9 mouse cellular contexts compared by ENCODE assay signal in the genomic region with DNA sequence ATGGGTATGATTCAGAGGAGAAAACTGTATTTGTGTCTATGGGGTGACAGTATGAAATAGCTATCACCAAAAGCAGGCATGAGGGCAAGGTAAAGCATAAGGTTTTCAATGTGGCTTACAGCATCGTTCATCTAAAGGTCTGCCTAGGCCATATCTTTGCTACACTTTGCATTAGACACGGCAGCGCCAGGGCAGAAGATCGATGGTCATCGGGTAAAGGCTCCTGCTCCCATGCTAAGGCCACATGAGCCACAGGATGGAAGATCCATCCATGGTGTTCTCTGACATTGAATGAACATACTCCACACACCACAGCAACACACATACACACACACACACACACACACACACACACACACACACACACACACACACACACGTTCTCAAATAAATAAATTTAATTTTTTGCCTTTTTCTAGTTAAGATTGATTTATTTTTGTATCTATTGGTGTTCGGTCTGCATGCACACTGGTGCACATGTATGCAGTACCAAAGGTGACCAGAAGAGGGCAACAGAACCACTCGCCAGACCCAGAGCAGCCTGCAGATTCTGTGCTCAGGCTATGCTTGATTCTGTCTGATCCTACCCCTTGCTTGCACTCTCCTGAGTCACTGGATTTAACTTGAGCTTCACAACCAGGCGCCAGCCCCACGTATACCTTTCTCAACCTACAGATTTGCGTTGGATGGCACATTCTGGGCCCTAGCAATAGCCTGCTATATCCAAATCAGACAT. TPM values are rescaled to one million over a fixed set of nuclear protein-coding genes. Genes with fewer than 3 reads are reported as not detected.
A peak's percentile ranks its signal among the peaks of the same experiment; 100 is the strongest.
DNase-seq lines count a peak whose midpoint lies in the region; ATAC-seq and TF ChIP-seq lines count a peak whose summit lies in the region.
"Had no signal": no experiment of that assay in that cellular context is flagged by ENCODE, and none has a peak within 500 bp of the region (broad histone marks: within the 10 kb centered on the region; RNA-seq: fewer than 3 reads in every experiment).

No protein-coding gene starts in this region.

- peak; percentile 83 for ATAC-seq in G1E (ENCODE audit: extremely low read depth, insufficient number of reproducible peaks, low FRiP score, poor library complexity, severe bottlenecking)
- peak; percentile 49; the same call in 1 of the 2 replicates for ATAC-seq in lung, embryonic 15.5 days (ENCODE audit: borderline replicate concordance, extremely low read depth, low FRiP score, low TSS enrichment)

- no peaks in the 10 kb centered on the region for H3K9me3 ChIP-seq in G1E (replicated peaks)
- no peaks in the 10 kb centered on the region for H3K9me3 ChIP-seq in lung, embryonic 15.5 days
- H3K9me3 ChIP-seq: megakaryocyte, embryonic 14.5 days had no signal

- no peak overlapping the region for H3K4me2 ChIP-seq in lung, embryonic 15.5 days

- no peaks in the 10 kb centered on the region for H3K27me3 ChIP-seq in G1E (ENCODE audit: insufficient read depth, low read length)
- no peaks in the 10 kb centered on the region for H3K27me3 ChIP-seq in lung, embryonic 15.5 days
- H3K27me3 ChIP-seq: megakaryocyte, embryonic 14.5 days had no signal

- no peak overlapping the region for H3K4me3 ChIP-seq in G1E (ENCODE audit: low read depth, low read length)
- no peak overlapping the region for H3K4me3 ChIP-seq in embryonic fibroblast, embryonic 13.5 days (ENCODE audit: insufficient read depth, low read length)
- H3K4me3 ChIP-seq in layer of hippocampus, adult 2 months = no peak overlapping the region
- no peak overlapping the region for H3K4me3 ChIP-seq in lung, embryonic 15.5 days
- H3K4me3 ChIP-seq: megakaryocyte, embryonic 14.5 days had no signal

- no peak overlapping the region for H3K9ac ChIP-seq in lung, embryonic 15.5 days

- 35% methylated on average over 11 of the region's 11 CpGs for WGBS in lung, embryonic 15.5 days

- no peaks in the 10 kb centered on the region for H3K36me3 ChIP-seq in G1E (replicated peaks)
- no peaks in the 10 kb centered on the region for H3K36me3 ChIP-seq in lung, embryonic 15.5 days

- no peak for TF ChIP-seq POLR2A in brain, embryonic 14.5 days (IDR thresholded peaks at IDR 0.05; ENCODE audit: borderline replicate concordance, extremely low read depth, insufficient read depth, insufficient read length, poor library complexity, severe bottlenecking)
- no peak for TF ChIP-seq POLR2A in embryonic fibroblast, embryonic 13.5 days (IDR thresholded peaks at IDR 0.05; ENCODE audit: low read depth, low read length)

- no peak overlapping the region for H3K27ac ChIP-seq in embryonic fibroblast, embryonic 13.5 days (ENCODE audit: insufficient read depth, low read length)
- H3K27ac ChIP-seq in layer of hippocampus, adult 2 months = peak overlapping the region; percentile 18; the same call in 1 of the 2 replicates
- no peak overlapping the region for H3K27ac ChIP-seq in lung, embryonic 15.5 days

- peak; percentile 4 for DNase-seq in G1E (ENCODE audit: low spot score)
- DNase-seq in brain, embryonic 14.5 days (ENCODE audit: low read depth) = peak; percentile 79
- peak; percentile 52 to 72 for DNase-seq in heart, postnatal 14 days
- DNase-seq in layer of hippocampus, adult 2 months (ENCODE audit: low spot score in 2 of 2) = peak; percentile 42 to 75
- peak; percentile 81 for DNase-seq in retina, embryonic 14.5 days (ENCODE audit: low spot score)
- peak; percentile 41 for DNase-seq in yolk sac, embryonic 10.5 days (ENCODE audit: low spot score)

- H3K4me1 ChIP-seq in G1E (ENCODE audit: insufficient read depth, low read depth, low read length) = peaks cover 3% of the 10 kb centered on the region; the same call in 1 of the 2 replicates
- no peaks in the 10 kb centered on the region for H3K4me1 ChIP-seq in embryonic fibroblast, embryonic 13.5 days (ENCODE audit: control insufficient read depth, insufficient read depth, low read length)
- H3K4me1 ChIP-seq in lung, embryonic 15.5 days = no peaks in the 10 kb centered on the region
- H3K4me1 ChIP-seq: megakaryocyte, embryonic 14.5 days had no signal

- TF ChIP-seq CTCF in G1E (IDR thresholded peaks at IDR 0.05; ENCODE audit: low read depth, low read length) = peak; percentile 91
- peak; percentile 89 for TF ChIP-seq CTCF in brain, embryonic 14.5 days (IDR thresholded peaks at IDR 0.05; ENCODE audit: borderline replicate concordance, extremely low read depth, insufficient read depth, insufficient read length)
- TF ChIP-seq CTCF in embryonic fibroblast, embryonic 13.5 days (IDR thresholded peaks at IDR 0.05; ENCODE audit: borderline replicate concordance, insufficient read depth, low read length) = peak; percentile 82
- peak; percentile 81 for TF ChIP-seq CTCF in layer of hippocampus, adult 2 months (conservative IDR thresholded peaks at IDR 0.05)

- intact Hi-C loops in heart, postnatal 14 days (cut with DNase I) = no loop called here

RNA-seq across cellular contexts. Expression of a gene that starts 36.3 kb away (rescaled TPM):
- total RNA-seq in G1E (2014; fragmentation: Nextera tagmentation) = 0.68 TPM in 1 of 2 replicates, not detected in the other
- 0.16 TPM in 1 of 2 replicates, not detected in the other for total RNA-seq in G1E (2017)
- not detected in 2 replicates for polyA plus RNA-seq in G1E (2012)
- polyA plus RNA-seq in brain, embryonic 14.5 days (2012; rRNA removed) = 74.6 and 96.1 TPM in 2 replicates
- polyA plus RNA-seq in embryonic fibroblast, embryonic 13.5 days (2011; ENCODE audit: insufficient read length, low read depth, missing spikeins) = 0.46 TPM in 1 of 2 replicates, not detected in the other
- under 1 TPM; 0.49 to 0.62 TPM for total RNA-seq in heart, postnatal 14 days (2021)
- 100 to 1,000 TPM; 270 to 283 TPM for total RNA-seq in layer of hippocampus, adult 2 months (2021)
- 1.1 and 1.6 TPM in 2 replicates for polyA plus RNA-seq in lung, embryonic 15.5 days (2015; fragmentation: Nextera tagmentation; extraction: Ambion mirVana)

RNA-seq across cellular contexts. Expression of a gene that starts 55.0 kb away (rescaled TPM):
- 0.24 TPM in 1 of 2 replicates, not detected in the other for total RNA-seq in G1E (2014; fragmentation: Nextera tagmentation)
- 0.06 and 0.16 TPM in 2 replicates for total RNA-seq in G1E (2017)
- not detected in 2 replicates for polyA plus RNA-seq in G1E (2012)
- 2.2 and 3.6 TPM in 2 replicates for polyA plus RNA-seq in brain, embryonic 14.5 days (2012; rRNA removed)
- 0.72 and 1.8 TPM in 2 replicates for polyA plus RNA-seq in embryonic fibroblast, embryonic 13.5 days (2011; ENCODE audit: insufficient read length, low read depth, missing spikeins)
- 1 to 10 TPM; 1.1 to 1.4 TPM for total RNA-seq in heart, postnatal 14 days (2021)
- 1 to 10 TPM in 1 of 2 experiments, under 1 TPM in 1; 0.81 to 1.2 TPM for total RNA-seq in layer of hippocampus, adult 2 months (2021)
- 32.8 and 34.3 TPM in 2 replicates for polyA plus RNA-seq in lung, embryonic 15.5 days (2015; fragmentation: Nextera tagmentation; extraction: Ambion mirVana)

Comparison
In these comparisons a context has a peak if more than half of its experiments do, and no peak if none do; other contexts are left out.
1. DNase-seq: peak in every context shown above with its lines; median percentile 81 in retina, embryonic 14.5 days; 79 in brain, embryonic 14.5 days; 62 in heart, postnatal 14 days; 58 in layer of hippocampus, adult 2 months; 41 in yolk sac, embryonic 10.5 days; 4 in G1E.
2. RNA of a gene that starts 36.3 kb away (polyA plus RNA-seq): 74.6 to 96.1 TPM in brain, embryonic 14.5 days; 1.1 to 1.6 TPM in lung, embryonic 15.5 days, 0.46 TPM in embryonic fibroblast, embryonic 13.5 days and not detected in G1E; every median in the first group is over 10 times any median in the second.
3. Peak in every context shown above with its lines, with median percentiles within 50 percentile points of each other: CTCF ChIP-seq.